Mouse (Mus musculus) WW6 (cell line): ENCODE results near the gene Gm12184.
"Not testable (repeated sequence)": the region's sequence is repeated elsewhere in the genome, so short reads cannot be mapped to it uniquely, and the experiment has no call there.

Source experiments
- DNase-seq: peaks from one replicate; pipeline ENCODE4 v3.0.0-alpha.2; 2013; ENCODE audit warnings: low read depth, low spot score

Gm12184 gene

DNA sequence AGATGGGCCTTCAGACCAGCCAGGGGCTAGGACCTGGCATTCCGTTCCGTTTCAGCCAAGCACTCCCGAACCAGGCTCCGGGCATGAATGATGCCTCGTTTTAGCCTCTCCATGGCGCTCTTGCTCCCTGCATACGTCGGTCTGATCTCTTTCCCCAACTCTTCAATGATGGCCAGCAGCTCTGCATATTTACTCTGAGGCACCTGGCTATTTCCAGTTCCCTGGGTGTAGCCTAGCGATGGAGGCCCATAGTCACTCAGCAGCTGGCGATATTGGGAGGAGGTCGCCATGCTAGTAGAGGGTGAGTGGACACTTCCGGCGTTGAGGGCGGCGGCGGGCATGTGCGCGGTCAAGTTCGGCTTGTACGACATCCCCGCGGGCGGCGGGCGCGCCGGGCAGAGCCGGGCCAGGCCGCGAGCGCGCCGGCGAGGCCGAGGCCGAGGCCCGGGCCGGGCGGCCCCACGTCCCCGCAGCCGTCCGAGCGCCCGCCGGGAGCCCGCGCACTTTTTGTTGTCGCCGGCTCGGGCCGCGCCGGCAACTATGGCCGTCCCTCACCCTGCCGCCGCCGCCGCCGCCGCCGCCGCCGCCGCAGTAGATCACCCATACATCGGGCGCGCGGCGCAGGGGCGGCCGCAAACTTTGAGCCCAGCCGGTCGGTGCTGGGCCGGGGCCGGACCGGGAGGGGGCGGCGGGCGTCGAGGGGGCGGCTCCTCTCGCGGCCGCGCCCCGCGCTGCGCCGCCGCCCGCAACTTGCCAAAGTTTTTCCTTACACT, at the start of gene Gm12184, which contains the start of gene Trim7:
Gene Gm12184 (minus strand): TSS at position 677 of the 773 bp plus-strand sequence.
Gene Trim7 (plus strand): TSS at position 162 of the 773 bp plus-strand sequence.
- not testable (repeated sequence) for DNase-seq

DNA sequence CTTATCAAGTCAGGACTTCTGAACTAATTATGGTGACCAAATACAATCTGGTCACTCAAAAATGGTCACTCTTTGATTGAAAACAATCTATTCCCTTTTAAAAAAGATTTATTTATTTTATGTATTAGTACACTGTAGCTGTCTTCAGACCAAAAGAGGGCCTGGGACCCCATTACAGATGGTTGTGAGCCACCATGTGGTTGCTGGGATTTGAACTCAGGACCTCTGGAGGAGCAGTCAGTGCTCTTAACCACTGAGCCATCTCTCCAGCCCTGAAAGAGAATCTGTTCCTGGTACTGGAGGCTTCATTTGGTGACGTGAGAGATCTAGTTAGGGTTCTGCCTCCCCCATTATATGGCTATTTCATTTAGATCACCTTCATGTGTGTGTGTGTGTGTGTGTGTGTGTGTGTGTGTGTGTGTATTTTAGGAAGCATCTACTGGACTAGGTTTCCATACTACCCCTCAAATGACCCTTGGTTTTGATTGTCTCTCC, 48.9 kb upstream of the Gm12184 start:
- not testable (repeated sequence) for DNase-seq

DNA sequence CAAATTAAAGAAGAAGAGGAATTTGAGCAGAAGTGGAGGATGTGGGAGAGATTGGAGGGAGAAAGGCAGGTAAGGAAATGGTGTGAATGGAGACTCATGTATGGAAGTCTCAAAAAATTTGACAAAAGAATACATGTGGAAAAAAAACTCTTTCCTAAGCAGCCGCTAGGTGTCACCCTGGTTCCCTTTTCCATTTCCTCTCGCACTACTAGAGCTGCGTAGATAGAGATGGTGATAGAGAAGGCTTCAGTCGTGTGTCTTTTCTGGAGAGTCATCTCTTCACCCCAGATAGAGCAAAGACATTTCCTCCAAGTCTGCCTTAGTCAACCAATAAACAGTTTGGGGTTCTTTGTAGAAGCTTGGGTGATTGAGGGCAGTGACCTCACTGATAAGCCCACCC, 48.0 kb upstream of the Gm12184 start:
- DNase-seq: no peak

DNA sequence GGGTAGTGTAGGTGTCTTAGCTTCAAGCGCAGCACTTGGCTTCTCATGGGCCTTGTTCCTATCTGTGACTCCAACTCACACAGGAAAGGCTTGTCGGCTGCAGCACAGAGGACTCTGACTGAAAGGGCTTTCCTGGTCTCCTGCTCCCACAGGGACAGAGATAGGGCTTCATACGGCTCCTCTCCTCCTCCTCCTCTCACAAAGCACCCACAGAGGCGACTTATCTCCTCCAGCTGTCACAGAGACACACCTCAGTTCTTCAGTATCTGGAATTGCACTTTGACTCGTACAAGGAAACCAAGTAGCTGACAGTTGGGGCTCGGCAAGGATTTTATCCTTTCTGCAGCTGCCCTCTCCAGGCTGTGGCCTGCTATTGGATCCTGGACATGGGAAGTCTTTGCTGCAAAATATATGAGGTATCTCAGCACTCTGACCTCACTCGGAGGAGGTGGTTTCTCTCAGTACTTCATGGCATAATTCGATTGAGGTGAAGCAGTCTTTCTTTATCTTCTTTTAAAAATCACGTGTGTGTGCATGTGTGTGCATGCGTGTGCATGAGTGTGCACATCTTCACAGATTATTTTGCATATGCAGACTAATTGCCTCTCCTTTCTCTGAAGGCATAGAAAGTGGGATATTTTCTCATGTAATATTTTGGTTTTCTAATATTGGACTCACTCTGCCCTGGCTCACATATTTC, 47.3 kb upstream of the Gm12184 start:
- DNase-seq: no peak

DNA sequence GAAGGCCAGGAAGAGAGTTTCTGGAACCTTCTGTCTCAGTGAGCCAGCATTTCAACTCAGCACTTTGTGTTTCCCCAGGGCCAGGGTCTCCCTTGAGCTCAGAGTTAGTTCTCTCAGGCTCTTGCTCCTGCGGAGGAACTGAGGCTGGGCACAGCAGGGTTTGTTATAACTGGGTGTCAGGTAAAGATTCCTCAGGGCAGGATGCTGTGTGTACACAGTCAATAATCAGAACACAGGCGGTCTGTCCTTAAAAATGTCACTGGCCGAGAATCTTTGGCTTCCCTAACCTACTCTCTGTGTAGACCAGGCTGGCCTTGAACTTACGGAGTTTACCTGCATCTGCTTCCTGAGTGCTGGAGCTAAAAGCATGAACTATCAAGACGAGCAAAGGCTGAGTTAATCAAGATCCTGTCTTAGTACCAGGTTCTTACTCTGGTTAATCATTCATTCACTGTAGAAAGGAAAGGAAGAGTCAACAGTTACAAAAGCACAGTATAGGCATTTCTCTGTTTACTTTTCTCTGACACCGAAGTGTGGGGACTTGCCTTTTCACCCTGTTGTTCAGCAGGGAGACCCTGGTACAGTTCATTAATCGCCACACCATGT, 46.3 kb upstream of the Gm12184 start:
- no peak for DNase-seq

DNA sequence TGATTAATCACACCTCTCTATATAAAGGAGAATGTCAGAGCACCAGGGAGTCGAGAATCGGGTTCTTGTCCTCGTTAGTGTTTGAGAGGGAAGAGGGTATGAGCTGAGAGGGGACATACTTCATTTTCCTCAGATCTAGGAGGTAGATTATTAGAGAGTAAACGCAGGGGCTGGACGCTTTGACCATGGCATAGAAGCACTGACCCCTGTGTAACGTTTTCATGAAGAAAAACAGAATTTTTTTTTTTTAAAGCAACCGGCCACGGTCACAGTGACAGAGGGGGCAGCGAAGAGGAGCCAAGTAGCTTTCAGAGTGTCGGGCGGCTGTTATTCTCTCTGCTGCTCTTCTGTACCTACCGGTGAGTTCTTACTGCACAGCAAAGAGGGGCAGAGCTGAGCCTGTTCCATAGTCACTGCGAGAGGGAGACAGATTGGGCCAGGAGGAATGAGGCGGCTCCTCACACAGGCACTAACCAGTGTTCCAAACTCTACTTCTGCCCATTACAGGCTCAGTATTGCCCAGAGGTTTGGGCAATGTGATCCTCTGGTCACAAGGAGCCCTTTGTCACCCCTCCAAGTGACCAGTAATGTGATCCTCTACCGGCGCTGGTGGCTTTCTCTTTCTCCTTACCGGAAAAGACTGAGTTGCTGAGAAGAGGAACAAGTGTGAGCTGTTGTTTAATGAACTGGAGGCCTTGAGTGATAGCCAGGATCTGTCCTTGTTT, 45.5 kb upstream of the Gm12184 start:
- no peak for DNase-seq

DNA sequence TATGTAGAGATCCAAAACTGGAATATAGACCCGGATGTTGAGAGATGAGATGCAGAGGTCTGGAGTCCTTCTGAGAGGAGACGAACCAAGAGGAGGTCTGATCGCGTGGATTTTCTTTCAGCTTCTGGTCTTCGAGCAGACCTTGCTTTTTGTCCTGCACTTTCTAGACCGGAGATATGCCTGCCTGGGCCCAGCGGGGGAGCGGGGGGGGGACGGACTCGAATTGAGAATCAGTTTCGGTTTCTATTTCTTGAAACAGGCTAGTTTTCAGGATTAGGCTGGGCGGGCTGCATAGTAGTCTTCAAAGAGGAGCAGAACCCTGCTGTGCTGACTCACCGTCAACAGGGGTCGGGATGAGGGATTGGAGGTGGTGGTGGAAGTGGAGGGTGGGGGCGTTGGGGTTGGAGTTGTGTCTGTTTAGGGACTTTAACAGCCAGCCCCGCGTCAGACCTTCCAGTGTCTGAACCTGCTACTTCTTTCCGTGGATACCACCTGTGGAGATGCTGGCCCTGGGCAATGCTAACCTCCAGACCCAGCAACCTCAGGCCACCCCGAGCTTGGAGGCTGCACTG, 44.8 kb upstream of the Gm12184 start, which contains the start of gene Irgm1:
Gene Irgm1 (minus strand): TSS at position 483 of the 572 bp plus-strand sequence.
- DNase-seq: no peak

DNA sequence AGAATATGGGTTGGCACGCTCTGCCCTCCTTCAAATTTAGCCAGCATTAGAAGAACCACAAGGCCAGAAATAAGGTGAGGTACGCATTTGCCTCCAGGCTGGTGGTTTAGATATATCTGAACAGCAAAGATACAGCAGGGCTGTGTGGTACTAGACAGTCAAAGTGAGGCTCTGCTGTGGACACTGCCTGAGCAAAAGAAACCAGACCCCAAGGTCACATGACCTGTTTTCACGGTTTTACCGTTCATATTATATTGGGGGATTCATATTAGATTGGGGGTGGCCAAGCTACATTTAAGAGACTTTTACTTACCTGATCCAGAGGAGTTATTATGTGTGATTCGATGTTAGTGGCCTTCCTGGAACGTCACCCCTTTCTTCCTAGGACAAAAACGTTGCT, 44.3 kb upstream of the Gm12184 start:
- no peak for DNase-seq

DNA sequence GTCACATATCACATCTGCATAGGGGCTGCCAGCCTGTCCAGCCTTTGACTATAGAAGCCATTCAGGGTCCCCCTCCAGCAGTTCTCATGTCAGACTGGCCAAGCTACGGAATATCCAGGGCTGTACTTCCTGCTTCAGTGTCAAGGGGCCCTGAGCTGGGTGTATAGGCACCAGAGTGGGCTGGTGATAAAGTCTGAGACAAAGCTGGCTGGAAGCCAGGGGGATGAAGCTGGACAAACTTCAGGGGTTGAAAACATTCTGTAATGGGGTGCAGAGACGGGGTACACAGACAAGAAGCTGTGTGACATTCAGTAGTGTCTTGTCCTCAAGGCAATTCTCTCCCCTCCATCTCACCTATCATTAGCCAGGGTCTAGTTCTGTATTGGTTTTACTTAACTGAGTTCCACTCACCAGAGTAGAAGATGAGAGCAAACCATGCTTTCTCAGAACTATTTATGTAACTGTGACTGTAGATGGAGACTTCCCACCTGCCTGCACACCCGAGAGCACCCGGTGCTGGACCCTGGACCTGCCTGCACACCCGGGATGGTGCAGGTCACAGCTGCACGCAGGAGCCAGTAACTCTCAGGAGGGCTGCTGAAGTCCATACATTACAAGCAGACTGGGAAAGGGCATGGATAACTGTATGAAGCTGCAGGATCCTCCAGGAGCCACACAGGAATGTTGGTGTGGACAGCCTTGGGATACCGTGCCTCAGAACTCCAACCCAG, 43.1 kb upstream of the Gm12184 start:
- DNase-seq: no peak

DNA sequence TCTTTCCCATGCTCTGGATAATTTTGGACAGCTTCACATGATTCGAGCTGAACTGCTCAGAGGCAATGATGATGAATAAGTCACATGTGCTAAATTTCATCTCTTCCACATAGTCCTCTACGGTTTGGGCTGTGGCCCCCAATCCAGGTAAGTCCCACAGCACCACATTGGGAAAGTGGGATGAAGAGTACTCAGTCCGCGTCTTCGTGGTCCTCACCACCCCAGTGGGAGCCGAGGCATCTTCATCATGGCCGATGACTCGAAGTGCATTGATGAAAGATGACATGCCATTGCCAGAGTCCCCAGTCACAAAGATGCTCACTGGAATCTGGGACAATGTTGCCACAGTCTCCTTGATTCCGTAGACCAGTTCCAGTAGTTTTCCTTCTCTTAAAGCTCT, 40.0 kb upstream of the Gm12184 start:
- no peak for DNase-seq

DNA sequence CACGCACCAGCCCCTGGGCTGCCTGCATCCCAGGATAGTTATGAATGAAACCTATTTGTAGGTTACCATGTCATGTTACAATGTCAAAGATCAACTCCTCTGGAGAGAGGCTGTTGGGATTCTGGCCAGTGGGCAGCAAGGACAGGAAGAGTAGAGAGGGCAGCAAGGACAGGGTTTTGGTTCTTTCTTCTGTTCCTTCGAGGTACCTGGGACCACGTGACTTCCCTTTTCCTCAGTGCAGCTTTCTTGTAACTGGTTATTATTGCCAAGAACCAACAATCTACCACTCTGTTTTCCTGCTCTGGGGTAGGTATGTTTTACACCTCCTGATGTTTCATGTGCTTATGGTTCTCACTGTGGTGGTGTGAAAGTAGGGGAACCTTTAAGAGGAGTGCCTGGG, 37.4 kb upstream of the Gm12184 start:
- no peak for DNase-seq

DNA sequence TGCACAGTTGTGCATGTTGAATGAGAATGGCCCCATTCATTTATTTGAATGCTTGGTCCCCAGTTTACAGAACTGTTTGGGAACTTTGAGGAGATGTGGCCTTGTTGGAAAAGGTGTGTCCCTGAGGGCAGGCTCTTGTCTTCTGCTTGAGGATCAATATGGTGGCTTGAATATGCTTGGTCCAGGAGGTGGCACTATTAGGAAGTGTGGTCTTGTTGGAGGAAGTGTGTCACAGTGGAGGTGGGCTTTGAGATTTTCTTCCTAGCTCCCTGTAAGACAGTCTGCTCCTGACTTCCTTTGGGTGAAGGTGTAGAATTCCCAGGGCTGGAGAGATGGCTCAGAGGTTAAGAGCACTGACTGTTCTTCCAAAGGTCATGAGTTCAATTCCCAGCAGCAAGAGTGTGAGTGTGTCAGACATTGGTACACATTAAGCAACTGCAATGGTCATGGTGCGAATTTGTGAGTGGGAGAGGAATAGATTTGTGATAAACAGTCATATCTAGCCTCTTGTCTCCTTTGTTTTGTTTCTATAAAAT, 36.4 kb upstream of the Gm12184 start:
- DNase-seq: no peak

DNA sequence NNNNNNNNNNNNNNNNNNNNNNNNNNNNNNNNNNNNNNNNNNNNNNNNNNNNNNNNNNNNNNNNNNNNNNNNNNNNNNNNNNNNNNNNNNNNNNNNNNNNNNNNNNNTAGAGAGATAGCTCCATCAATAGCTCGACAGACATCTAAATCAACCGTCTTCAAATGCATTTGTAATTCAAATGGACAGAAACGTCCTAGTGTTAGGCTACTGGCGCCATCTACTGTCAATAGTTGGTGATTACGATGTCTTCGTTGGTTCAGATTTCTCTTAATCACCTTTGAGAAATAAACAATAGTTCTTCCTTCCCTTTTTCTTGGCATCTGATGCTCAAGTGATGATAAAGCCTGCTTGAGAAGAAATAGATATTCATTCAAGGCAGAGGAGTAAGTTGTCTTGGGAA, 32.6 kb upstream of the Gm12184 start:
- DNase-seq: no peak

DNA sequence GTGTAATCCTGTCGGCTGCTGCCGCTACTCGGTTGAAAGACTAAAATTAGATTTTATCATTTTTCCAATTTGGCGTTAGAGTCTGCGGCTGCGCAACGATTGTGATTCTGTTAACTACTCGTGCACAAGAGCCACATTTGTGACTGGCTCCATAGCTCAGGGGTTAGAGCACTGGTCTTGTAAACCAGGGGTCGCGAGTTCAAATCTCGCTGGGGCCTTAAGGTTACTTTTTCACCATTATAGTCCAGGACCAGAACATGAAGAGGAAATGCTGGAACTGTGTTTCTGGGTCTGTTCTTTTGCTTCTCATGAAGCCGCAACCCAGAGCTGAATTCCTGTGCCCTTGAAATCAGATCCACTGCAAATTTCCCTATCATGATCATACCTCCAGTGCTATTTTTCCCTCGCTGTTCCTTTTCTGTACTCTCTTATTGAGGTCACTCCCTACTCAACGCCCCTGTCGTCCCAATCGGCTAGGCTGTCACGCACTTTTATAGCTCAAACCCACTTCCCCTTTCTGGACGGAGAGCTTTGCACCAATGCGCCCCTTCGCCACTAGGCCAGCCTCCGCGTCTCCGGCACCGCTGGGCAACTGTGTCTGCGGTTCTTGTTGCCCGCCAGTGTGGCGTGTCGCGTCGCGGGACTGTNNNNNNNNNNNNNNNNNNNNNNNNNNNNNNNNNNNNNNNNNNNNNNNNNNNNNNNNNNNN, 27.2 kb upstream of the Gm12184 start:
- no peak for DNase-seq

DNA sequence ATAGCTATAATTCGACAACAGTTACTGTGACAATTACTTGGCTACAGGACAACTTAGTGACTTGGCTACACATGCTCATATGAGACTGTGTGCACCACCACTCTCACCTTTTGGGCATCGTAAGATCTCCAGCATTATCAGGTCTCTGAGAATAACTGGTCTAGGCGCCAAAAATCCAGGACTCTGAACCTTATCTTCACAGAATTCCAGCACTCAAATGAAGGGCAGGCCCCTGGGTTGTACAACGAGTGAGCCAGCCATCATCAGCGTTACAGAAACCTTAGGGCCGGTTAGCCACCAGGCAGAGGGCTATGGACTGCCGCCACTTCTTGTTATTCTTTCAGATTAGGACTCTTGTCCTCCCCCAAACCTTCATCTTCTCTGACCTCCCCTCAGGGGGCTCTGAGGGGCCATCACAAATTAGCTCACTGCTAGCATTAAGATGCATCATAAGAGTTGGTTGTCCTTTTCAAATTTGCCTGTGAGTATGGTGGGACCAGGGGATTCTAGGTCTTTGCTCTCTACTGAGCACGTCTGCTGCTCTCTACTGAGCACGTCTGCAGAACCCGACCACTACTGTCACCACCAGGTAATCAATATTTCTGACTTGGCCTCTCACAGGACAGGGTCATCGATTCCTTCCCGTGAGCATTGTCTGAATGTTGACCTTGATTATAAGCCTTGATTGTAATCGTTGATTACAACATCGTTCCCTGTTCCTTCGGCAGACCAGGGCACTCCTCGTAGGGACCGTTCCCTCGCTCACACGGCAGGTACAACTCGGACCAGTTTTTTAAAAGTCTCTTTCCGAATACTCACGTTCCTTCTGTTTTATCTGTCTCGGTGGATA, 26.4 kb upstream of the Gm12184 start:
- no peak for DNase-seq

DNA sequence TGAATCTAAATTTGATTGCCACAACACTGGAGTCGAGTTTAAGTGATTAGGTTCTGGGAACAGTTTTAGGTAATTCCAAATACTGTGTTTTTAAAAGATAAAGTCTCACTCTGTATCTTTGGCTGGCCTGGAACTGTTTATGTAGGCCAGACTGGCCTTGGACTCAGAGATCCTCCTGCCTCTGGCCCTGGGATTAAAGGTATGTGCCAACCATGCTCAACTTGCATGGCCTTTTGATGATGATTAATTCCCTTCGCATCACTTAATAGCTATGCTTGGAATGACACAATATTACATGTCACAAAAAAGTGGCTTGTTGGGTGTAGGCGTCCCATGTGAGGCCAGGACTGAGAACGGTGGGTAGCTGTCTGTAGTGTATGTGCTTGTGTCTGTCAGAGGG, 25.7 kb upstream of the Gm12184 start:
- DNase-seq: no peak

DNA sequence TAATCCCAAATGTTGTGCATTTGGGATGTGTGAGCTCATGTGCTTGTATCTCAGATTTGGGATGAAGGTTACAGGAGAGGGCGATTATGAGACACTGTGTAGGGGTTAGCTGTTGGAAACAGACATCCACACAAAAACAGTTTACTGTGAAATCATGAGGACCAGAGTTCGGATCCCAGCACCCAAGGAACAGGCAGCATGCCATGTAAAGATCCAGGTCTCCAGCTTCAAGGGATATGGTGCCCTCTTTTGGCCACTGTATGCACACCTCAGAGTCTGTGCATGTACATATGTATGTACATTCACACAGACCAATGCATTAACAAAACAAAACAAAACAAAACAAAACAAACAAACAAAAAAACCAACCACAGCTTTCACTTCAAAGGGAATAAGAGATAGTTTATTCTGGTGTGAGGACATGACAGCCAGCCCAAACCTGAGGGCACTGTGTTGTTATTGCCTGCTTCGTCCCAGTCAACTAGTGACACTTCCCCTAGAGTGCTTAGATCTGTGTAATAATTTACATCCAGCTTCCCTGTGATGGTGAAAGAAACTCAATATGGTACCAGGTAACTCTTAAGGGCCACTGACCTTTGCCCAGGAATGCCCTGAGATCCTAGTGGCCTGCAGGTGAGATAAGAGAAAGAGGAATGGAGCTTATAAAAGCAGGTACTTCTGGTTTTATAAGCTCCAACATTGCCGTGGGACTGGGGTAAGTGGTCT, 25.0 kb upstream of the Gm12184 start:
- no peak for DNase-seq

DNA sequence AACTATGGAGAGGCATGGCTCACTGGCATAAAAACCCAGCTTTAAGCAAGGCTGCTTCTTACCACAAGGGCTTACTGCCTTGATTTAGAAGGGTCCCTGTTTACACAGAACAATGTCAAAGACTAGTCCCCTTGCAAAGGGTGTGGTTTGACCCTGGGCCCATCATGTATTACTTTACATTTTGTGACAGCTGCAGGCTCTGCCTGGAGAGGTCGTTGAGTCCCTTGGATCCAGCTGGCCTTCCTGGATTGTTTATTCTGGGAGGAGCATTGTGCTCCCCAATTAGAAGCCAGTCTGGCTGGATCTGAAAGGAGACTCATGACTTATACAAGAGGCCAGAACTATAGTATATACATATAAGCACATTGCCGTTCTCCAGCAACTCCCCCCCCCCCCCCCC, 23.8 kb upstream of the Gm12184 start:
- no peak for DNase-seq
